Mouse (Mus musculus): ENCODE measurements at regions not wholly inside any gene's neighbourhood (a gene's known extent, or its start where the extent isn't known, plus 50 kb on each side); places are given as distances from the start of the nearest gene placed in this dataset.

GRCm38 (mm10) chr16:62981821-62982220 lies 127.7 kb downstream of the Pros1 start:
- no peaks in the 10 kb centered on the region for H3K9me3 ChIP-seq (ENCODE audit: control insufficient read depth, low read length)
- no peak overlapping the region for H3K4me2 ChIP-seq (ENCODE audit: low read depth, low read length)
- H3K4me1 ChIP-seq (ENCODE audit: control insufficient read depth, insufficient read depth, low read length), result no peaks in the 10 kb centered on the region
- WGBS, result 63% methylated on average over 1 of the region's 1 CpGs
- no peak for ATAC-seq (ENCODE audit: low read depth)
- no peak overlapping the region for H3K9ac ChIP-seq (replicated peaks; ENCODE audit: low read depth, low read length)
- H3K4me3 ChIP-seq (ENCODE audit: low read depth, low read length), result no peak overlapping the region
- no peaks in the 10 kb centered on the region for H3K36me3 ChIP-seq (ENCODE audit: control insufficient read depth, insufficient read depth, low read length)
- H3K27ac ChIP-seq (ENCODE audit: low read depth, low read length), result no peak overlapping the region
- H3K27me3 ChIP-seq (ENCODE audit: control insufficient read depth, insufficient read depth, low read length), result no peaks in the 10 kb centered on the region

DNA sequence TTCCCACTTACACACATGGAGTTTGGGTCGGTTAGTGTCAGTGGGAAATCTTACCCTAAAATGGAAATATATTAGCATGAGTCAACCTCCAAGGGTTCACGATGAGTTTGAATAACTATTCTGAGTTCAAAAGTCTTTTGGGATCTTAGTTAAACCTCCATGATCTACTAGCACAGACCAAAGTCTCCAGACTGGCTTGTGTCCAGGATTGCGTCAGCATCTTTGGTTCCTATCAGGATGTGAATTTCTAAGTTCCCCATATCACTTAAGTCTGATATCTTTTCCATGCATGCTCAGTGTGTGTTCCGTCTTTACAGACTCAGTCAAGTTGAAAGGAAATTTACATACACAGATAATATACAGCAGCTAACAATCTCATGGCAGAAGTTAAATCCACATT lies 128.5 kb downstream of the Pros1 start:
- no peak overlapping the region for H3K4me3 ChIP-seq (ENCODE audit: low read depth, low read length)
- no peaks in the 10 kb centered on the region for H3K9me3 ChIP-seq (ENCODE audit: control insufficient read depth, low read length)
- H3K27me3 ChIP-seq (ENCODE audit: control insufficient read depth, insufficient read depth, low read length), result no peaks in the 10 kb centered on the region
- no peak overlapping the region for H3K9ac ChIP-seq (replicated peaks; ENCODE audit: low read depth, low read length)
- WGBS, result 85% methylated on average over 4 of the region's 4 CpGs
- no peak overlapping the region for H3K4me2 ChIP-seq (ENCODE audit: low read depth, low read length)
- ATAC-seq (ENCODE audit: low read depth), result no peak
- H3K36me3 ChIP-seq (ENCODE audit: control insufficient read depth, insufficient read depth, low read length), result no peaks in the 10 kb centered on the region
- H3K27ac ChIP-seq (ENCODE audit: low read depth, low read length), result no peak overlapping the region
- no peaks in the 10 kb centered on the region for H3K4me1 ChIP-seq (ENCODE audit: control insufficient read depth, insufficient read depth, low read length)

DNA sequence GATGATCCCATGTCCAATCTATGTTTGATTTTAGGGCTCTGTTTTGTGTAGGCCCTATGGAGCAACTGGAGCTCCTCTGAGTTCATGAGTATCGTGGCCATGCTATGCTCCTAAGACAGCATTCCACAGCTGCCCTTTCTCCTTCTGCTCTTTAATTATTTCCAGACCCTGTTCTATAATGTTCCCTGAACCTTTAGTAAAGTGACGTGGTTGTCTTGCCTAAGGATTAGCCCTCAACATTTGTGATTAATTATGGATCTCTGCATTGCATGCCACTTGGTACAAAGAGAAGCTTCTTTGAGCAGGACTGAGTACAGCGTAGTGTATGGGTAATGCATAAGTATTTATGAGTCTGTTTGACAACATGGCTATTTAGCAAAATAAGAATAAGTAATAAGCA lies 141.4 kb downstream of the Pros1 start:
- H3K27me3 ChIP-seq (ENCODE audit: control insufficient read depth, insufficient read depth, low read length), result no peaks in the 10 kb centered on the region
- H3K4me2 ChIP-seq (ENCODE audit: low read depth, low read length), result no peak overlapping the region
- H3K36me3 ChIP-seq (ENCODE audit: control insufficient read depth, insufficient read depth, low read length), result no peaks in the 10 kb centered on the region
- no peaks in the 10 kb centered on the region for H3K4me1 ChIP-seq (ENCODE audit: control insufficient read depth, insufficient read depth, low read length)
- no peak overlapping the region for H3K9ac ChIP-seq (replicated peaks; ENCODE audit: low read depth, low read length)
- H3K27ac ChIP-seq (ENCODE audit: low read depth, low read length), result no peak overlapping the region
- H3K4me3 ChIP-seq (ENCODE audit: low read depth, low read length), result no peak overlapping the region
- 86% methylated on average over 3 of the region's 3 CpGs for WGBS
- no peak for ATAC-seq (ENCODE audit: low read depth)
- H3K9me3 ChIP-seq (ENCODE audit: control insufficient read depth, low read length), result no peaks in the 10 kb centered on the region

- H3K27me3 ChIP-seq (ENCODE audit: control insufficient read depth, insufficient read depth, low read length), result no peaks in the 10 kb centered on the region
- H3K27ac ChIP-seq (ENCODE audit: low read depth, low read length), result no peak overlapping the region
- H3K9ac ChIP-seq (replicated peaks; ENCODE audit: low read depth, low read length), result no peak overlapping the region
- ATAC-seq (ENCODE audit: low read depth), result no peak
- no peaks in the 10 kb centered on the region for H3K36me3 ChIP-seq (ENCODE audit: control insufficient read depth, insufficient read depth, low read length)
- no peaks in the 10 kb centered on the region for H3K9me3 ChIP-seq (ENCODE audit: control insufficient read depth, low read length)
- no peak overlapping the region for H3K4me2 ChIP-seq (ENCODE audit: low read depth, low read length)
- 21% methylated on average over 4 of the region's 4 CpGs for WGBS
- H3K4me3 ChIP-seq (ENCODE audit: low read depth, low read length), result no peak overlapping the region
- H3K4me1 ChIP-seq (ENCODE audit: control insufficient read depth, insufficient read depth, low read length), result no peaks in the 10 kb centered on the region
Observed at GRCm38 (mm10) chr16:63011151-63011734, 157.1 kb downstream of the Pros1 start.

DNA sequence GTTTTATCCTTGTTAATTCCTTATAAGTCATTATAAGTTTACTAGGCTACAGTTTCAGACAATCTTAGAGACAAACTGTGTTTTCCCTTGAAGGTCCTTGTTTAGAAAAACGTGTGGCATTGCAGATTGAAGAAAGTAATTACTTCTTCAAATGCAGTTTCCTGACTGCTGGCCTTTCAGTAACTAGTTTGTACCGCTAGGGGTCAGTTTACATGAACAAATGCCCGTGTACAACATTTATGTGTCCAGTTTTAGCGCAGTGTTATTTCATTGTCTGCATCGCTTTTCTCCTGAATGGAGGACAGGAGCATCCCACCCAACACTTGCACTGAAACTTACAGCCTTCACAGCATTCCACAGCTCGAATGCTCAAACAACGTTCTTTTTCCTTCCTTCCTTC lies 160.3 kb downstream of the Pros1 start:
- H3K4me2 ChIP-seq (ENCODE audit: low read depth, low read length), result no peak overlapping the region
- no peaks in the 10 kb centered on the region for H3K9me3 ChIP-seq (ENCODE audit: control insufficient read depth, low read length)
- no peak overlapping the region for H3K4me3 ChIP-seq (ENCODE audit: low read depth, low read length)
- 37% methylated on average over 7 of the region's 7 CpGs for WGBS
- no peaks in the 10 kb centered on the region for H3K27me3 ChIP-seq (ENCODE audit: control insufficient read depth, insufficient read depth, low read length)
- no peaks in the 10 kb centered on the region for H3K36me3 ChIP-seq (ENCODE audit: control insufficient read depth, insufficient read depth, low read length)
- no peak overlapping the region for H3K27ac ChIP-seq (ENCODE audit: low read depth, low read length)
- no peaks in the 10 kb centered on the region for H3K4me1 ChIP-seq (ENCODE audit: control insufficient read depth, insufficient read depth, low read length)
- no peak for ATAC-seq (ENCODE audit: low read depth)
- H3K9ac ChIP-seq (replicated peaks; ENCODE audit: low read depth, low read length), result no peak overlapping the region

- Histone ChIP-seq H3K9ac (replicated peaks; ENCODE audit: low read depth, low read length) (no peak overlapping the region), H3K4me1 (ENCODE audit: control insufficient read depth, insufficient read depth, low read length) (no peaks in the 10 kb centered on the region), H3K27ac (ENCODE audit: low read depth, low read length) (no peak overlapping the region), H3K27me3 (ENCODE audit: control insufficient read depth, insufficient read depth, low read length) (no peaks in the 10 kb centered on the region), H3K9me3 (ENCODE audit: control insufficient read depth, low read length) (no peaks in the 10 kb centered on the region), H3K4me2 (ENCODE audit: low read depth, low read length) (no peak overlapping the region), H3K4me3 (ENCODE audit: low read depth, low read length) (no peak overlapping the region), H3K36me3 (ENCODE audit: control insufficient read depth, insufficient read depth, low read length) (no peaks in the 10 kb centered on the region)
- 42% methylated on average over 1 of the region's 1 CpGs for WGBS
- no peak for ATAC-seq (ENCODE audit: low read depth)
Observed at GRCm38 (mm10) chr16:63016144-63016543, 162.0 kb downstream of the Pros1 start.

DNA sequence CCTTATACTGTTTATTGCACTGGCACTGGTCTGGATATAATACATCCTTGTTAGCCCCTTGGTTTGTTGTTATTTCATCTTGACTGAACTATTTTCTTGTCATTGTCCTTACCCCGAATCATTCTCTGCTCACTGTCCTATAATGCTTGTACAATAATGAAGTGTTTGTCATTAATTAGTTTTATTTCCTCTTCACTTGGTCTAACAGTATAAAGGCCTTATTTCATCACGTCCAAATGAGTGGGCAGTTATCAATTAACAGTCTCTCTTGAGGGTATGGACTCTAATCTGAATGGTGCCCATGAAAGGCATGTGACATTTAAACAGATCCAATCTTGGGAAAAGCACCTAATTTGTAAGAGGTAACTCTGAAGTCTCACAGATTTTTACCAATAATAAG lies 162.6 kb downstream of the Pros1 start:
- no peaks in the 10 kb centered on the region for H3K27me3 ChIP-seq (ENCODE audit: control insufficient read depth, insufficient read depth, low read length)
- no peak overlapping the region for H3K9ac ChIP-seq (replicated peaks; ENCODE audit: low read depth, low read length)
- WGBS, result 28% methylated on average over 2 of the region's 2 CpGs
- H3K4me1 ChIP-seq (ENCODE audit: control insufficient read depth, insufficient read depth, low read length), result no peaks in the 10 kb centered on the region
- no peak for ATAC-seq (ENCODE audit: low read depth)
- no peak overlapping the region for H3K4me2 ChIP-seq (ENCODE audit: low read depth, low read length)
- no peaks in the 10 kb centered on the region for H3K36me3 ChIP-seq (ENCODE audit: control insufficient read depth, insufficient read depth, low read length)
- no peak overlapping the region for H3K27ac ChIP-seq (ENCODE audit: low read depth, low read length)
- no peaks in the 10 kb centered on the region for H3K9me3 ChIP-seq (ENCODE audit: control insufficient read depth, low read length)
- no peak overlapping the region for H3K4me3 ChIP-seq (ENCODE audit: low read depth, low read length)

DNA sequence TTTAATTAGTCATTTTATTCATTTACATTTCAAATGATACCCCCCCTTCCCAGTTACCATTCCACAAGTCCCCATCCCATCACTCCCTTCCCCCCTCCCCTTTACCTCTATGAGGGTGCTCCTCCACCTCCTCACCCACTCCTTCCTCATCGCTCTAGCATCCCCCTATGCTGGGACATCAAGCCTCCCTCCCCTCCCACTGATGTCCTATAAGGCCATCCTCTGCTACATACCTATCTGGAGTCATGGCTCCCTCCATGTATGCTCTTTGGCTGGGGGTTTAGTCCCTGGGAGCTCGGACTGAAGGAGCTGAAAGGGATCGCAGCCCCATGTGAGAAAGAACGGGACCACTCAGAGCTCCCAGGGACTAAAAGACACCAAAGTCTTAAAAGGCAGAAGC lies 176.3 kb downstream of the Pros1 start:
- ATAC-seq (ENCODE audit: low read depth), result no peak
- Histone ChIP-seq H3K36me3 (ENCODE audit: control insufficient read depth, insufficient read depth, low read length) (no peaks in the 10 kb centered on the region), H3K4me3 (ENCODE audit: low read depth, low read length) (no peak overlapping the region), H3K27ac (ENCODE audit: low read depth, low read length) (no peak overlapping the region), H3K27me3 (ENCODE audit: control insufficient read depth, insufficient read depth, low read length) (no peaks in the 10 kb centered on the region), H3K9me3 (ENCODE audit: control insufficient read depth, low read length) (no peaks in the 10 kb centered on the region), H3K9ac (replicated peaks; ENCODE audit: low read depth, low read length) (no peak overlapping the region), H3K4me2 (ENCODE audit: low read depth, low read length) (no peak overlapping the region), H3K4me1 (ENCODE audit: control insufficient read depth, insufficient read depth, low read length) (no peaks in the 10 kb centered on the region)
- 73% methylated on average over 4 of the region's 4 CpGs for WGBS

- Histone ChIP-seq H3K4me3 (ENCODE audit: low read depth, low read length) (no peak overlapping the region), H3K27ac (ENCODE audit: low read depth, low read length) (no peak overlapping the region), H3K9me3 (ENCODE audit: control insufficient read depth, low read length) (no peaks in the 10 kb centered on the region), H3K4me2 (ENCODE audit: low read depth, low read length) (no peak overlapping the region), H3K9ac (replicated peaks; ENCODE audit: low read depth, low read length) (no peak overlapping the region), H3K27me3 (ENCODE audit: control insufficient read depth, insufficient read depth, low read length) (no peaks in the 10 kb centered on the region), H3K36me3 (ENCODE audit: control insufficient read depth, insufficient read depth, low read length) (no peaks in the 10 kb centered on the region), H3K4me1 (ENCODE audit: control insufficient read depth, insufficient read depth, low read length) (no peaks in the 10 kb centered on the region)
- WGBS, result 14% methylated on average over 5 of the region's 5 CpGs
- no peak for ATAC-seq (ENCODE audit: low read depth)
Observed at GRCm38 (mm10) chr16:63031035-63031434, 176.9 kb downstream of the Pros1 start.

DNA sequence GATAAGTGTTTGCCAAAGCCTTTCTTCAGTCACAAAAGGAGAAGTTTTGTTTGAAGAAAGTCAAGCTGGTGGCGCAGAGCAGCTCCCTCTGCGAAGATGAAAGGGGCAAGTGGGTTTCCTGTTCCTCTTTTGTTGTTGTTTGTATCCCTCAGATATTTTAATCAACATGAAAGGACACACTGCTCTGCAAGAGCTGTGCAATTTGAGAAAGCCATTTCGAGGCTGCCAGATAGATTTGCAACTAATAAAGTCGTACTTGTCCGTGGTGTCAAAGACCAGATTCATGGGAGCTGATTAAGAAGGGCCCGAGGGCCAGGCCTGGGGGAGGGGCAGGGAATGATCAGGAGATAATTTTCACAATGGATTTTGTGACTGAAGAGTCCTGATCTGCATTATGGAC lies 177.7 kb downstream of the Pros1 start:
- Histone ChIP-seq H3K27me3 (ENCODE audit: control insufficient read depth, insufficient read depth, low read length) (no peaks in the 10 kb centered on the region), H3K4me3 (ENCODE audit: low read depth, low read length) (no peak overlapping the region), H3K9ac (replicated peaks; ENCODE audit: low read depth, low read length) (no peak overlapping the region), H3K9me3 (ENCODE audit: control insufficient read depth, low read length) (no peaks in the 10 kb centered on the region), H3K4me1 (ENCODE audit: control insufficient read depth, insufficient read depth, low read length) (no peaks in the 10 kb centered on the region), H3K27ac (ENCODE audit: low read depth, low read length) (no peak overlapping the region), H3K4me2 (ENCODE audit: low read depth, low read length) (no peak overlapping the region), H3K36me3 (ENCODE audit: control insufficient read depth, insufficient read depth, low read length) (no peaks in the 10 kb centered on the region)
- WGBS, result 21% methylated on average over 6 of the region's 6 CpGs
- ATAC-seq (ENCODE audit: low read depth), result no peak

Data from neural tube, embryonic 14.5 days (tissue).